Mouse (Mus musculus) embryonic fibroblast, embryonic 13.5 days (primary cell): ENCODE results near the gene Ireb2. TPM values are rescaled to one million over a fixed set of nuclear protein-coding genes. Genes with fewer than 3 reads are reported as not detected.
"Not testable (repeated sequence)": the region's sequence is repeated elsewhere in the genome, so short reads cannot be mapped to it uniquely, and the experiment has no call there.

Experiments used
- H3K27ac ChIP-seq: 2 replicates; pipeline ENCODE4 v1.5.1; 2012; ENCODE audit warnings: low read length, control low read depth, inconsistent platforms; ENCODE audit not compliant: insufficient read depth
- H3K4me1 ChIP-seq: 2 replicates; pipeline ENCODE4 v1.6.1; 2011; ENCODE audit warnings: low read length; ENCODE audit not compliant: control insufficient read depth, insufficient read depth
- H3K4me3 ChIP-seq: 2 replicates; pipeline ENCODE4 v1.5.1; 2011; ENCODE audit warnings: mild to moderate bottlenecking, control low read depth, low read length; ENCODE audit not compliant: insufficient read depth
- CTCF ChIP-seq: IDR thresholded peaks from 2 replicates; pipeline ENCODE4 v1.5.1; 2011; ENCODE audit warnings: mild to moderate bottlenecking, control low read depth, low read length, moderate library complexity, borderline replicate concordance; ENCODE audit not compliant: insufficient read depth
- POLR2A ChIP-seq: IDR thresholded peaks from 2 replicates; pipeline ENCODE4 v1.6.1; 2011; ENCODE audit warnings: low read depth, mild to moderate bottlenecking, control low read depth, low read length, moderate library complexity
- polyA plus RNA-seq: library from polyadenylated mRNA; stranded (reverse); fragments of >200 nt; gene quantifications from 2 replicates; pipeline ENCODE4 v1.2.4, GENCODE M21; 2011; ENCODE audit warnings: low read depth; ENCODE audit not compliant: missing spikeins, insufficient read length

Gene Ireb2
- polyA plus RNA-seq, 1 experiment, result 78.4 TPM

DNA sequence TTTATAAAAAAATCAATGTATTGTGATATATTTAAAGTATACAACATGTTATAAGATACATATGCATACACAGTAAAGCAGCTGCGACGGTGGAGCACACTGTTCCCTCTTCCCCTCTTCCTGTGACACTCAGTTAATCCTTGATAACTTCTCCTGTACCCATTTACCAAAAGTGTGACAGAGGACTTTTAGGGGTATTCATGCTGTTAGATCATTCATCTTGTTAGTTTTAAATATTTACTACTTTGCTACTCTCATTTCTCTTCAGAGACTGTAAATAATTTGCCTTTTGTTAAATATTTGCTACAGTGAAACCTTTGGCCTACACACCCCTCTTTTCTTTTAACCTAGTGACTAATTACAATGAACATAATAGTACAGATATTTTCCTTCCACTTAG lies 68.8 kb downstream of the Ireb2 start:
- no peaks in the 10 kb centered on the region for H3K4me1 ChIP-seq
- H3K4me3 ChIP-seq, result no peak overlapping the region
- TF ChIP-seq POLR2A (no peak), CTCF (no peak)

DNA sequence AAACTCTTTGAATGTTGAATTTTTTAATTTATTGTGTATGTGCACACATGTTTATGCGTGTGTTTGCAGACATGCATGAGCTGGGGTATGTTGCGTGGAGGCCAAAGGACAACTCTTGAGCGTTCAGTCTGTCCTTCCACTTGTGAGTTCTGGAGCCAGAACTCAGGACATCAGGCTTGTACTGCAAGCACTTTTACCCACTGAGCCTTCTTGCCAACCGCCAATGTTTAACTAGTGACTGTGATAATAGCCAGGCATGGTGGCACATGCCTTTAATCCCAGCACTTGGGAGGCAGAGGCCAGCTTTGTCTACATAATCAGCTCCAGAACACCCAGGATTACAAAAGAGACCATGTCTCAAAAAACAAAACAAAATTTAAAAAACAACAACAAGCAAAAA lies 78.5 kb downstream of the Ireb2 start:
- Histone ChIP-seq H3K27ac (no peak overlapping the region), H3K4me1 (no peaks in the 10 kb centered on the region), H3K4me3 (no peak overlapping the region)
- no peak for TF ChIP-seq POLR2A
- TF ChIP-seq CTCF, result no peak

More for the DNA sequence above, 68.8 kb downstream of the Ireb2 start:
- H3K27ac ChIP-seq, result no peak overlapping the region

DNA sequence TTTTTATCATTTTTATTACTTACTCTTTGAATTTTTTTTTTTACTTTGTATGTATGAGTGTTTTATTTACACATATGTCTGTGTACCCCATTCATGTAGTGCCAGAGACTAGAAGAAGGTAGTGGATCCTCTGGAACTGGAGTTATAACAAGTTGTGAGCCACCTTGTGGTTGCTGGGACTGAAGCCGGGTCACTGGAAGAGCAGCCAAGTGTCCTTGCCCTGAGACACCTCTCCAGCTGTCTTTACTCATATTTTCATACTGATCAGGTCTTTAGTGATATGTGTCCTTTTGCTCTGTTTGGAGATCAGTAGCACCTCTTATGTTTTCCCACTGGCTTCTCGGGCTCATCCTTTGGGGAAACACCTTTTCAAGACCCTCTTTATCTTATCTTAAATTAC lies 80.9 kb downstream of the Ireb2 start:
- H3K4me3 ChIP-seq, result no peak overlapping the region
- H3K27ac ChIP-seq, result no peak overlapping the region
- no peaks in the 10 kb centered on the region for H3K4me1 ChIP-seq
- no peak for TF ChIP-seq POLR2A
- TF ChIP-seq CTCF, result no peak

DNA sequence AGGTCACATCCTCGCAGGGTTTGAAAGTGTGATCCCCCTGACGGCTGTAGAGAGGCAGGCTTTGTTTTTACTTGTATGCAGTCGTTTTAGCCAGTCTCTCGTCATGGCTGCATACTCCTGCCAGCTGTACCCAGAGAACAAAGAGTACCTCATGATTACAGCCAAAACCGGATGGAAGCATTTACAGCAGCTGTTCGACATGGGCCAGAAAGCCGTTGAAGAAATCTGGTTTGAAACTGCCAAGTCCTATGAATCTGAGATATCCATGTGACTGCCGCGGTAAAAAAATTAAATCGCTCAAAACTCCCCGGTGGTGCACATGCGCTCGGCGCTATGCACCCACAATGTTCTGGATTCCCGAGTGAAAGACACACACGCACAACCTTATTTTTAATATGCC lies 82.7 kb downstream of the Ireb2 start:
- no peak overlapping the region for H3K27ac ChIP-seq

DNA sequence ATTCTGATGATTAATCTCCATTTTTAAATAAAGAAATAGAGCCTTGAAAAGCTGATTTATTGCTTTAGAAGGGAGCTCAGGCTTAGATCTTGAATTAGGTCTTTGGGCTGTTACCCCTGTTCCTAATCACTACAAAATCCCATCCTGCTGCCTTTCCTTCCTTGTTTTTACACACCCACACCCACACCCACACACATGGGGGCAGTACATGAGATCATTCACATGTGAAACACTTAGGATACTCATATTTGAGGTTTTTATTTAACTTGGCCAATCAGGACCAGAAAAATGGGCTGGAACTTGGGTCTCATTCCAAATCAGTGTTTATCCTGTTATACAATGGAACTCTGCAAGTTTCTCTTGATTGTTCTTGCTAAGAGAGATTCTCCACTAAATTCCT lies 85.9 kb downstream of the Ireb2 start:
- Histone ChIP-seq H3K4me1 (peaks cover 3% of the 10 kb centered on the region), H3K4me3 (no peak overlapping the region), H3K27ac (no peak overlapping the region)
- TF ChIP-seq CTCF (no peak), POLR2A (no peak)

More for the DNA sequence above, 82.7 kb downstream of the Ireb2 start:
- no peak for TF ChIP-seq CTCF
- TF ChIP-seq POLR2A, result no peak
- H3K4me3 ChIP-seq, result no peak overlapping the region
- H3K4me1 ChIP-seq, result no peaks in the 10 kb centered on the region

DNA sequence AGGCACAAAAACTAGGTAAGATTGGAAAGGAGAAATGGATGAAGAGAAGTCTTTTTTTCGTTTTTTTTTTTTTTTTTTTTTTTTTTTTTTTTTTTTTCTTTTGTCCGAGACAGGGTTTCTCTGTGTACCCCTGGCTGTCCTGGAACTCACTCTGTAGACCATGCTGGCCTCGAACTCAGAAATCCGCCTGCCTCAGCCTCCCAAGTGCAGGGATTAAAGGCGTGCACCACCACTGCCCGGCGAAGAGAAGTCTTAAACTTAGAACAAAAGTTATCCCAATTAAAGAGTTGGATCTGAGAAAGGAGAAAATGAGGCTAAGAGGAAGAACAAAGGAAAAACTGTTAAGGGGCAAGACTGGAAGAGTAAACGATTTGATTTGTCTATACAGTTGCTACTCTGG lies 86.6 kb downstream of the Ireb2 start:
- not testable (repeated sequence) for H3K4me1 ChIP-seq
- H3K4me3 ChIP-seq, result peak overlapping the region; percentile 29; the same call in 1 of the 2 replicates
- peak overlapping the region; percentile 44 for H3K27ac ChIP-seq

DNA sequence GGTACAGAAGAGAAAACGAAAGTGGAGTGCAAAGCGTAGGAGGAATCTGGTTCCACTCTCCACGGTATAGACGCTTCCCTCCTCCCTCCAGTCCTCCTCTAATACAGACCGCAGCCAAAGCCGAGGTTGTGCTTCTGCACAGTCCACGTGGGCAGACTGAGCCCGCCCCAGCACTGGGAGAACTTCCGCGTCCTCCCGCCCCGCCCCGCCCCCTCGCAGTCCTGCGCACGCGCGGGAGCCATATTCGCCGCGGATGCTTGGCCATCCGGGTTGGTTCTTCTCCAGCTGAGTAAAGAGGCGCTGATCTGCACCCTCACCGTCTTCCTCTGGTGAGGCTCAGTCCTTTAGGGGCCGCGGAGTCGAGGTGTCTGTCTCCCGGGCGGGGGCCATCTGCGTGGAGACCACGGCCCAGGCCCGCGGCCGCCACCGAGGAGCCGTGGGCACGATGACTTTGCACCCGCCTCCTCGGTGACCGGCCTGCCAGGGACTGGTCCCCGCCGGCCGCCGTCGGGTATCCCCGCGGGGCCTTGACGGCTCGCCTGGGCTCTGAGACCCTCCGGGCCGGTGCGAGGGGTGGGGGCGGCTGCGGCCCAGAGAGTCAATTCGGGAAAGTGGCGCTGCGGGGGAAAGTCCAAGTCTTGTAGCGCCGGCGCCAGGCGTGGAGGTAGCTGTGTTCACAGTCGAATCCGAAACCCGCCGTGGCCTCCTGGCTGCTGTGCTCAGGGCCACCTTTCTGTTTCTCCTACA lies 87.2 kb downstream of the Ireb2 start, which contains the start of the genes Psma4 and AY074887:
Gene Psma4 (plus strand): TSS at position 216 of the 747 bp plus-strand sequence.
Gene AY074887 (minus strand): TSS at position 424 of the 747 bp plus-strand sequence.
- peaks cover 3% of the 10 kb centered on the region for H3K4me1 ChIP-seq
- no peak for TF ChIP-seq CTCF
- TF ChIP-seq POLR2A, result peak; percentile 79
- H3K4me3 ChIP-seq, result peak within 1 kb of the TSS; percentile 70
- H3K27ac ChIP-seq, result peak within 1 kb of the TSS; percentile 81

DNA sequence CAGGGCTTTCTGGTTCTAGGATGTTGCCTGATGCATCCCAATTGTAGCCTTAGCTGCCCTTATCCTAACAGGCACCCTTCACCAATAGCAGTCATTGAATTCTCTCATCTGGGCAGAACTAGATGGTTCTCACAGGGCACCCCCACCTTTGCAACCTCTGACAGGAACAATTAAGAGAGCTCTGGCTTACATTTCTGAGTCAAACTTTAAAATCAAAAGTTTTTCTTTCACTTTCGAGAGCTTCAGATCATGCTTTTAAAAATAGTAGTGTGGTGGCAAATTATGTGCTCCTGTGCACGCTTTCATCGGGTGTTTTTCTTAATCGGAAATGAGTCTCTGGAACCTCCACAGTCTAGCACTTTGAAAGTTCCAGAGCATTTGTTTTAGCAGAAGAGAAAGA lies 97.5 kb downstream of the Ireb2 start:
- H3K4me3 ChIP-seq, result no peak overlapping the region
- no peaks in the 10 kb centered on the region for H3K4me1 ChIP-seq
- no peak overlapping the region for H3K27ac ChIP-seq
- TF ChIP-seq CTCF, result no peak
- TF ChIP-seq POLR2A, result no peak

Other genes with a start within 250 kb of the Ireb2 start
- gene Acsbg1, start 201.9 kb upstream of the Ireb2 start, polyA plus RNA-seq, result 0.55 and 0.56 TPM in 2 replicates
- 14.7 and 16.3 TPM in 2 replicates for gene Dnaja4, start 164.9 kb upstream of the Ireb2 start, polyA plus RNA-seq
- gene Wdr61, start 129.3 kb upstream of the Ireb2 start, polyA plus RNA-seq, result 80.0 and 81.6 TPM in 2 replicates
- 344 and 514 TPM in 2 replicates for gene Crabp1, start 99.0 kb upstream of the Ireb2 start, polyA plus RNA-seq
- gene Hykk, start 53.5 kb downstream of the Ireb2 start, polyA plus RNA-seq, result 8.2 TPM in 2 replicates
- gene Psma4, start 87.0 kb downstream of the Ireb2 start, polyA plus RNA-seq, result 238 and 265 TPM in 2 replicates
- 0.65 and 4.8 TPM in 2 replicates for gene AY074887, start 87.2 kb downstream of the Ireb2 start, polyA plus RNA-seq
- not detected in 2 replicates for gene Chrna5, start 117.1 kb downstream of the Ireb2 start, polyA plus RNA-seq
- not detected in 2 replicates for gene Chrna3, start 162.8 kb downstream of the Ireb2 start, polyA plus RNA-seq
- not detected in 2 replicates for gene Chrnb4, start 185.0 kb downstream of the Ireb2 start, polyA plus RNA-seq